Mouse (Mus musculus): ENCODE measurements around the gene Ubxn2a.

The Ubxn2a gene

DNA sequence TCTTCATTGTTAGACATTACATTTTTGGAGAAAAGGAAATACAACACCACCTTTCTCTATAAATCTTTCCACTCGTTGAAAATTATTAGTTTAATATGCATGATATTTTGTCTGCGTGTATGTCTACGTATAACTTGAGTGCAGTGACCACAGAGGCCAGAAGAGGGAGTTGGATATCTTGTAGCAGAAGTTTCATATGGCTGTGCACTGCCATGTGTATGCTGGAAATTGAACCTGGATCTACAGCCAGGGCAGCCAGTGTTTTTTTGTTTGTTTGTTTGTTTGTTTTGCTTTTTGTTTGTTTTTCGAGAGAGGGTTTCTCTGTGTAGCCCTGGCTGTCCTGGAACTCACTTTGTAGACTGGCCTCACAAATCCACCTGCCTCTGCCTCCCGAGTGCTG lies 28.5 kb downstream of the Ubxn2a start:
- DNase-seq (ENCODE audit: low spot score) = no peak

DNA sequence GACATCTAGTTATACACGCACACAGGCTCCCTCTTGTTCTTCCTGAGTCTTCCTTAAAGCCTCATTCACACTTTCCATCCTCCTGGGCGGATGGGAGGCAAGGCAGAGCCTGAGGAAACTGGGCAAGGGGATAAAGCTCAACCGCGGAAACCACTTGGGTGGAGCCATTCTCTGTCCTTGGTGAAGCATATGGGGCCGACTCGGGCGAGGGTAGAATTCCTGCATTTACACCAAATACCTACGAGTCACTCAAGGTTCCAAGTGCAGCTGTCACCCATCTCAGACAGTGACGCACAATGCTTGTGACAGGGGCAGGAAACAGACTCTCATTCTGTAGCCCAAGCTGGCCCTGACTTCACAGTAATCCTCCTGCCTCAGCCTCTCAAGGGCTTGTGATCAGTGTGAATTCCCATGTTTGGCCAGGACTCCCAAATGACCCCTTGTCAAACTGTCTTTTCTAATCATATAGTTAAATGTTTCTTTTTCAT lies 29.2 kb downstream of the Ubxn2a start:
- no peak for DNase-seq (ENCODE audit: low spot score)

DNA sequence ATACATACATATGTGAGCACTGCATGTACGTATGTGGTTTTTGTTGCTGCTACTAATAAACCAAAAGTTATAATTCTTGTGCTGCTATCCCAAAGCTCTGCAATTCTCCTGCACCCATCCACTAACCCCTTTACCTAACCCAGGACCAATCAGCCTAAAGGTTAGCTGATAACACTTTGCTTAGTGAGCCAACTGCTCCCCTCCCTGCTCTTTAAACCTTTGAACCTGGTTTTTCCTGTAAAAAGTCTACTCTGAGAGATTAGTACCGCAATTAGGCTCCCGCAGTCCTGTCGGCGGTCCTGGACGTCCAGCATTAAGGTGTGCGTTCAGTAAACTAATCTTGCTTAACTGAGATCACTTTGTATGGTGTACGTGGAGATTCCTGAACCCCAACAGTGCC lies 31.9 kb downstream of the Ubxn2a start:
- DNase-seq (ENCODE audit: low spot score) = no peak

DNA sequence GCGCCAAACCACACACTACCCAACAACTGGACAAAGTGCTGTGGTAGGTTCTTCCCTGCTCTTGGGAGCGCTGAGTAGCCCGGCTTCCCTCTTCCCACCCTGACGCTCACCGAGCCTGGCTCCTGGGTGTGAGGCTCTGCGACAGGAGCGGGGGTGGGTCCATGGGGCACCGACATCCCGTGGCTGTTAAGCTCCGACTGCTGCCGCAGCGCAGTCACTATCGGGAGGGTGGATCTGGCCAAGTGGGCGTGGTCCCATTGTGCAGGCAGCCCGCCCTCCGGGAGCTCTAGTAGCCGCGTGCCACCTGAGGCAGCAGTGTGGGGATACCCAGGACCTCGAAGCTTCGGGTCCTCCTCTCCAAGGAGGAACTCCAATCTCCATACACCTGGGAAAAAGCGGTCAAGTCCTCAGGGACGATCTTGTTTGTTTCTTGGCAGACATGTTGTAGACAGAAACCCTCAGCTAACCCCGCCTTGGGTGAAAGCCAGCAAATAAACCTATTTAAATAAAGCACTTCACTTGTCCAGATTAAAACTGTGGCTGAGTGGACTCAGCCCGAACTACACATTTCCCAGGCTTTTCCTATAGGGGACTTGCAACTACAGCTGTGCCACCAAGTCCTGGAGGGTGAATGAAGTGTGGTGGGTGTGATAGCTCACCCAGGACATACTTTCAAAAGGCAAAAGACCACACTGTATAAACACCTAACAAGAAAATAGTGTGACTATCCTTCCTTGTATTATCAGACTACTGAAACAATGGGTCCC lies 33.2 kb downstream of the Ubxn2a start, which contains the start of gene Mfsd2b:
Mfsd2b (minus strand) TSS at position 199 of the 767 bp plus-strand sequence.
- DNase-seq (ENCODE audit: low spot score) = no peak

DNA sequence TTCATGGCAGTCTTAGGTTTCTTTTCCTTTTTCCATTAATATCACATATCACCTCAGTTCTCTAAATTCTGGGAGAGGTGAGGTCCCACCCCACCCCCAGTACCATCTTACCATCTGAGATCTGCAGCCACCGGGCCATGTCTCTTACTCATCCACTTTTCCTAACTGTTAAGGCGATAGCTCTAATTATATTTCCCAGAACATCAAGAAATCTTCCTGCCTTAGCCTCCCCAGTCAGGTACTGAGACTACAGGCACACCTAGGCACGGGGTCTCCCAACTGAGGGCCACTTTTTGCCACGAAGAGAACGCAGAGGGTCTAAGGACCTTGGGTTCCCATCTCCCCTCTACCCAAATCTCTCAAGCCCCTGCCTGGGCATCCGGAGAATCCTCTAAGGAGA lies 34.0 kb downstream of the Ubxn2a start:
- no peak for DNase-seq (ENCODE audit: low spot score)

DNA sequence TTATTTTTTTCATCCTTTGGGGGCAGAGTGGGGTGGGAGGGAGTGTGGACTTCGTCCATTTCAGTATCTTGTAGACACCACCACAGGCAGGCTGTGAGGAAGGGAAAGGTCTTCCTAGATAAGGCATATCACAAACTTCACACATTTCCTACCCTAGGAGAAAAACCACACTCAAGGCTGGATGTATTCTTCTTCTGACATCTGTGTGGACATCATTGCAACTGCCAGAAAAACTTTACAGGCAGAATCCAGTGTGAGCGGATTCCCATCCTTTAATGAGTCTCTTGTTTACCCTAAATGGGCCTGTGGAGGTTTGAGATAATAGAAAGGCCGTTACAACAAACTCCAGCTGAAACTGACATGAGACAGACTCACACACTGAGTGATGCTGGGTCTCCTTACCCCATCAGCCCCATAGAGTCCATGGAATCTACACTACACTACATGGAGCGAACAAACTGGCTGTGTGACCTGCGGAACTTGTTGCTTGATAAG lies 34.5 kb downstream of the Ubxn2a start:
- DNase-seq (ENCODE audit: low spot score) = no peak

DNA sequence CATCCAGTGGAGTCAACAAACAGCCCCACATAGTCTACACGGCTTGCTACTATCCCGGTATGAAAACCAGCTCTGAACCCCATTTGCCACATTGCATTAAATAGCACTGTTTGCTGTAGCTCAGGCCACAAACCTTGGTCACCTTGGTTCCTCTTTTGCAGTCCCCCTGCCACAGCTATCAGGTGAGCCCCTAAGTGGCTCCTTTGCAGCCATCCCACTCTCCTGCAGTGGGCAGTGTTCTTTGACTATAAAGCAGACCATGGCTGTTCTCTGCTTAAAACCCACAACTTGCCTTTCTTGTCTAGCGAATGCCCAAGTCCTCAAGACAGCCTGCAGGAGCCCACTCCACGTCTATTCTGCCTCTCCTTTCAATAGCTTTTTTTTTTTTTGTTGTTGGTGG lies 35.2 kb downstream of the Ubxn2a start:
- DNase-seq (ENCODE audit: low spot score) = no peak

DNA sequence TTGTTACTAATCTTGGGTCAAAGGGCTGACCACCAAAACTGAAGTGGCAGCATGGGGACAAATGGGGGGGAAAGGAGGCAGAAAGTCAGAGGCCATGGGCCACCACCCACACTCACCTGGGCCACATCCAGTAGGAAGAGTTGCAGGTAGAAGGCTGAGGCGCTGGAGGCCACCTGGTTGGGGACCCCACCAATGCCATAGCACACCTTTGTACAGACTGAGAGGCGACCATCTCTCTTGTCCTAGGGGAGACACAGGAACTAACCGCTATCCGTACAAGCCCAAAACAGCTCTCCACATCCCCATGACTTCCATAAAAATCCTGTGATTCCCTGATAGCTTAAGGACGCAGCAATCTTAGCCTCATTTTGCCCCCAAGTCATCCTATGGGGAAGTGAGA lies 36.2 kb downstream of the Ubxn2a start:
- no peak for DNase-seq (ENCODE audit: low spot score)

DNA sequence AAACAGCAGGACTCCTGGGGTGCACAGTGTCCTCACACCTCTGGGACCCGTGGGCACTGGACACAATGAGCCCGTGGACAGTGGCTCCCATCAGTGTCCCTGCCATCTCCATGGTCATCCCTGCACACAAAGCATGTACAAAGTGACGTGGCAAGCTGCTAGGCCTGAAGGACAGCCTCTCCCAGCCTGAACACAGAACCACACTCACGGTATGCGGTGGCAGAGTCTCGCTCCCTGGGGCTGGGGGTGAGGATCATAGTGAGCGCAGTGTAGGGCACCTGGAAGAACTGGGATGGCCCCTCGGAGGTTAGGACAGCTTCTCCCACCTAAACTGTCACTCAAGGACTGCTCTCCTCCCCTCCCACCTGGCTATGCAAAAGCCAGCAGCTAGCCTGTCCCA lies 38.6 kb downstream of the Ubxn2a start:
- no peak for DNase-seq (ENCODE audit: low spot score)

DNA sequence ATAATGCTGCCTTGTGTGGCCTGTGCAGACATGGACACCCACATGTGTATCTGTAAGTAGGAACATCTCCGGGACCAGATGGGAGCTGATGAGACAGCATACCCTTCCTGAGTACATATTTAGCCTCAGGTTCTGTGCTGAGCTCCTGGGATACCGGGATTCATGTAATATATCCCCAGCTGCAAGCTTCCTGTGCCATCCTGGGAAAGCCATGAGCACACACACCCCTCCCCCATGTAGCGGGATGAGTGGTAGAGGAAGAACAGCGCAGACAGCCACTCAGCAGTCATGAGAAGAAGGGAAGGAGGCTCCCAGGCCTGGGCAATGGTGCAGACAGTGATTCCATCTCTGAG lies 43.2 kb downstream of the Ubxn2a start:
- DNase-seq (ENCODE audit: low spot score) = no peak

DNA sequence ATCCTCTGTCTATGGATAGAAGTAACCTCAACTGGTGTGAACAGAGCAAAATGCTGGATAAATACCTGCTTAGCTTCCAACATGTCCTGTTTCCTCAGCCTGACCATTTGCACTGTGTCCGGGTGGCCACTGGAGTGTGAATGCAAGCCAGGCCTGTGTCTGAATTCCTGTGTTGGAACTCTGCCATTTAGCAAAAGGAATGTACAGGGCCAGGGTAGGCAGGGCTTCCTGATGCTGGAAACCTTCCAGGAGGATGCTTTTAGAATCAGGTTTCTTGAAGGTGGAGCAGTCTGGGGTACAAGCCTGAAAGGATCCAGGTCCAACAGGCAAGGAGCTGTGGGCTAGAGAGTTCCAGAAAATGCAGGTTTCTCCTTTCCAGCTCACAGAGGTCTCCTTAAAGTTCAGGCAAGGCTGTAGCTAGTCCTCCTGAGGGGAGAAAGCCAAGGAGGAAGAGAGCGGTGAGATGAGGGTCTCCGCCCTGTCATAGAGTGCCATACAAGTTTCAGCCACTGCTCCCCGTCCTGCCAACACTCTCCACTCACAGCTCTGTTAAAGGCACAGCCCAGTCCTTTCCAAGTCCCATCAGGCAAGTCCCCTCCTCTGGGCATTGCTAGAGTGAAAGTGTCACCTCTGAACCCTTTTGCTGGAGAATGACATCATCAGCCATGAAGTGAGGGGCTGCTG lies 43.7 kb downstream of the Ubxn2a start:
- DNase-seq (ENCODE audit: low spot score) = no peak

DNA sequence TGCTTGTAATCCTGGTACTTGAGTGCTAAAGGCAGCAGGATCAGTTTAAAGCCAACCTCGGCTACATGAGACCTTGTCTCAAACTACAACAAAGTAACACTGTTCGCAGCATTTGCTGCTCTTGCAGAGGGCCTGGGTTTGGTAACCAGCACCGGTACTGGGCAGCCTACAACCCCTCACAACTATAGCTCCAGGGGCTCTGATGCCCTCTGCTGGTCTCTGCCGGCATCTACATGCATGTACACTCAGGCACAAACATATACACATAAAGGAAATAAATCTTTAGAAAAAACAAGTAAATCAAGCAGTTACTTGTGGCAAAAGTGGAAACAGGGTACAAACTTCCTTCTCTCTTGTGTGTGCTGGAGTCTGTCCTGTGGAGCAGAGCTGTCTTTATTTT lies 44.8 kb downstream of the Ubxn2a start:
- DNase-seq (ENCODE audit: low spot score) = no peak

DNA sequence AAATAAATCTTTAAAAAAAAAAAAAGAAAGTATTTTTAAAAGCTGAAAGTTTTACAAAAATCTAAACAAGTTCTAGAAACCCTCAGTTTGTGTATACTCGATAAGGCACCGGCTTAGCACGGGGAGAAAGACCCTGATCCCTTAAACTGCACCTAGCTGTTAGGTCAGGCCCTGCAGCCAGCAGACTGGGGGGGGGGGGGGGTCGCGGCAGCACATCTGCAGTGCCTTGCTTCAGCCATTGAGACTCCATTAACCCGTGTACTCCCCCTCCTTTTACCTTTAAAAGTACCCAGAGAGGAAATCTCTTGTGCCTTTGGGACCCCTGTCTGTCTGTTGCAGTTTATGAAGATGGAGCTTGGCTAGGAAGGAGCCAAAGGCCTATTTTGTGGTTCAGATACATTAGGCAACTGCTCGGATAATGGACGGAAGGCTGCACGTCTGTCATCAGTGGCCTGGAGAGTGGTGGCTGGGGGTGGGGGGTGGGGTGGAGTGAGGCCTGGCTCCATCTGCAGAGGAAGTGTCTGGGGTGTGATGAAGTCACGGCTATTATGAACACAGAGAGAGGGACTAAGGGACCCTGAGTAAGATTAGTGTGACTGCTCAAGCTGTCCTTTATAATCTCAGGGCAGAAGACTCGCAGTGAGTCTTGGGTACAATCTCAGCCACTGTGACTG lies 48.1 kb downstream of the Ubxn2a start:
- no peak for DNase-seq (ENCODE audit: low spot score)

DNA sequence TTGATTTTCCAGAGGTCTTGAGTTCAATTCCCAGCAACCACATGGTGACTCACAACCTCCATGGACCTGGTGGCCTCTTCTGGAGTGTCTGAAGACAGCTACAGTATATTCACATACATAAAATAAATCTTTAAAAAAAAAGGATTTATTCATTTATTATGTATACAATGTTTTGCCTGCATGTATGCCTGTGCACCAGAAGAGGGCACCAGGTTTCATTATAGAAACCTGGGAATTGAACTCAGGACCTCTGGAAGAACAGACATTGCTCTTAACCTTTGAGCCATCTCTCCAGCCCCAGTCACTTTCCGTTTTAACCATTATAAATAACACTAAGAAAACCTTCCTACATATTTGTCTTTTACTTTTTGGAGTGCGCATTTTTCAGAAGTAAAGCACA lies 50.7 kb downstream of the Ubxn2a start:
- DNase-seq (ENCODE audit: low spot score) = no peak

DNA sequence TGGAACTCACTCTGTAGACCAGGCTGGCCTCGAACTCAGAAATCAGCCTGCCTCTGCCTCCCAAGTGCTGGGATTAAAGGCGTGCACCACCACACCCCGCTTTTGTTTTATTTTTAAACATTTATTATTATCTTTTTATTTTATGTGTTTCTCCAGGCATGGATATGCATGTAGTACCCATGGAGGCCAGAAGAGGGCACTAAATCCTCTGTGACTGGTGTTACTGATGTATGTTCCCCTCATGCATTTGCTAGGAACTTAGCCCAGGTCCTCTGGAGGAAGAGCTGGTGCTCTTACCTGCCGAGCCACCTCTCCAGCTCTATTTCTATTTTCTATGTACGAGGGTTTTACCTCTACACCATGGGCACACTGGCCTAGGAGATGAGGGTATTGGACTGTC lies 51.3 kb downstream of the Ubxn2a start:
- DNase-seq (ENCODE audit: low spot score) = no peak

DNA sequence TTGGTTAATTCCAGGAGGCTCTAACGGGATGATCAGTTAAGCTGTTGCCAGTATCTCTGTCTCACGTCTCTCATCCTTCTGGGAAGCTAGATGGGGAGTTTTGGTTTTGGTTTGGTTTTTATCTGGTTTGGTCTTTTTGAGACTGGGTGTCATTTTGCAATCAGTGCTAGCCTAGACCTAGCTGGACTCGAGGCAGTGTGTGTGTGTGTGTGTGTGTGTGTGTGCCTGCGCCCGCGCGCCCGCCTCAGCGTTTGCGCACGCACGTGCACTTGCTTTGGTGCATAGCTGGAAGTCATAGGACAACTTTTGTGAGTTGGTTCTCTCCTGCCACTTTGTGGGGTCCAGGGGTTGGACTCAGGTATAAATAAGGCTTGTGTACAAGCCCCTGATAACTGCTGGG lies 63.8 kb downstream of the Ubxn2a start:
- DNase-seq (ENCODE audit: low spot score) = no peak

DNA sequence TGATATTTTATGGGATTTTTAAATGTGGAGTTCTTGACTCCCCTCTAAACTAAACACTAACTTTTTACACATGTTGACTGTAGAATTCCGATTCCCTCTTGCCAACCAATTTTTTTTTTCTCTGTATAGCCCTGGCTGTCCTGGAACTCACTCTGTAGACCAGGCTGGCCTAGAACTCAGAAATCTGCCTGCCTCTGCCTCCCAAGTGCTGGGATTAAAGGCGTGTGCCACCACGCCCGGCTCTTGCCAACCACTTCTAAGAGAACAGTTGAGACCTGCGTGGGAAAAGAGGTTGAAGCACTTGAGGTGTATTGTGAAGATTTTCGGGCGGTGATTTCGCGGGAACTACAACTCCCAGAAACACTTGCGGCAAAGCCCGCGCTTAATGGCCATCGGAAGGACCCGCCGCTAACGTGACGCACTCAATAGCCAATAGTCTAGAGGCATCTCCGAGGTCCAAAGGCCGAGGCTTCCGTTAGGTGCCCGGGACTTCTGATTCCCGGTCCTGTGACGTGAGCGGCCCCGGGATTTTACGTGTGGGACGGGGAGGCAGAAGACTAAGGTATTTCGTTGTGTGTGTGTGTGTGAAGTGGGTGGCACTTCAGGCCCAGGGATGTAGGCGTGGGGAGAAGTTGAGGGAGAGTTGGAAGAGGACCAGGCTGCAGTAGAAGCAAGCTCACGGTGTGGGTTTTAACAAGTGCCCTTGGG lies 64.5 kb downstream of the Ubxn2a start, which contains the start of gene Wdcp:
Wdcp (plus strand) TSS at position 414 of the 708 bp plus-strand sequence.
- DNase-seq (ENCODE audit: low spot score) = peak; percentile 84

DNA sequence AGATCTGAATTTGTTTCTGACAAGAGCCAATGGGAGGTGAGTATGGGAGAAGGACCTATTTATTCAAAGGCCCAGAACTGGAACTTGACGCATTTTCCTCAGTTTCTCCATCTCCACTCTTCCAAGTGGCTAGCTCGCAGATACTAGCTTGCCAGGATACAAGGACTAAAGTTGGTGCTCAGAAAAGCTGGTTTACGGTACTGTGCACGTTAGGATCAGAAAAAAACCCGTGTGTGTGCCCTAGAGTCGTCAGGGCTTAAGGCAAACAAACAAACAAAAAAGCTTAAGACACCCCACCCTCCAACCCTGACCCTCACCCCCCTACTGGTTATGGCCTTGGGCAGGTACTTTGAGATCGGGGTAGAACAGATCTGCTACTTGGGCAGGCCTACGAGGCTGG lies 65.0 kb downstream of the Ubxn2a start:
- no peak for DNase-seq (ENCODE audit: low spot score)

DNA sequence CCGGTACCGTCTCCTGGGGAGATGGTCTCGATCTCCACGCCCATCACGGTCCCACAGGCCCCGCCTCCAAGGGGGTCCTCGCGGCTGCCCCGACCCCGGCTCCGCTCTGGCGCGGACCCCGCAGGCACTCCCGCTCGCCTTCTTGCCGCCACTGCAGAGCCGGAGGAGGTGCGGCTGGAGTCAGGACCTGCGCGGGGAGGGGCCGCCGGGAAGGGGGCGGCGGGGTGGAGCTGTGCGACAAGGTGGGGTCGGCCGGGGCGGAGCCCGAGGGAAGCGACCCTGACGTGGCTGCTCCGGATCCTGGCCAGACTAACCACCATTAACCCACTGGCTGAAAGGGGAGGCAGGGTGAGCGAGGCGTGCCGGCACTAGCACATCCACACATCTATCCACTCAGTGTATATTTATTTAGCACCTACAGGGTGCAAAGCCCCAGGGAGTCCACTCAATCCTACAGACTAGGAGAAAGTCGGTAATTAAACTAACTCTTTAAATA lies 66.1 kb downstream of the Ubxn2a start, which contains the start of gene Fkbp1b:
Fkbp1b (minus strand) TSS at position 200 of the 496 bp plus-strand sequence.
- DNase-seq (ENCODE audit: low spot score) = no peak

DNA sequence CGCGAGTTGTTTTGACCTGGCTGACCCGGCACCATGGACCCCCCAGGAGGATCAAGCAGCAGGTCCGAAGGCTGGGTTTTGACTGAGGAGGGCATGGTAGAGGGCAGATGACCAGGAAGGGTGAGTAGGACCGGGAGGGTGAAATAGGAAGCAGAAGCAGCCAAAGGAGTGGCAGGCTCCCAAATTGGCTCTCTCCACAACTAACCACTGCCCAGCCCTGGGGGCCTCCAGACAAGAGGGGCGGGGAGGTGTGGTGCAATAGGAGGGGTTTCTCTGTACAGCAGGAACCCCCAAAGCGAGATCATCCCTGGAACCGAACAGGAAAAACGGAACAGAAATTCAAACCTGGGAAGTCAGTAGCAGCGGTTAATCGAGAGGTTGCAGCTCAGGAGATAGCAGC lies 66.8 kb downstream of the Ubxn2a start:
- no peak for DNase-seq (ENCODE audit: low spot score)

DNA sequence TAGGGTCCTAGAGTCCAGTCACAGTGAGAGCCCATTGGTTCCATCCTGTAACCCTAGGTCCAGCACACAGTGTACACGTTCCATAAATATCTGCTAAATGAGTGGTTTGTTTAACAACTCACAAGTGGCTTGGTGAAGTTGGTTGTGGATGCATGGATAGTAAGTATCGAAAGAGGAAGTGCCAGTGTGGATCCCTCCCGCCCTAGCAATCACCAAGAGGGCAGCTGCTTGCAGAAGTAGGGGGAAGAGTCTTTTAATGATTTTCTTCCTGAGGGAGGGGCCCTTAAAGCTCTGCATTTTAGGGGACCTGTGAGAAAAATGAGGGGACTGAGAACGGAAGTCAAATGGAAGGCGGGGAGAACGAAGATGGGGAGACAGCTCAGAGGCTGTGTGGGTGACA lies 67.5 kb downstream of the Ubxn2a start:
- DNase-seq (ENCODE audit: low spot score) = no peak

DNA sequence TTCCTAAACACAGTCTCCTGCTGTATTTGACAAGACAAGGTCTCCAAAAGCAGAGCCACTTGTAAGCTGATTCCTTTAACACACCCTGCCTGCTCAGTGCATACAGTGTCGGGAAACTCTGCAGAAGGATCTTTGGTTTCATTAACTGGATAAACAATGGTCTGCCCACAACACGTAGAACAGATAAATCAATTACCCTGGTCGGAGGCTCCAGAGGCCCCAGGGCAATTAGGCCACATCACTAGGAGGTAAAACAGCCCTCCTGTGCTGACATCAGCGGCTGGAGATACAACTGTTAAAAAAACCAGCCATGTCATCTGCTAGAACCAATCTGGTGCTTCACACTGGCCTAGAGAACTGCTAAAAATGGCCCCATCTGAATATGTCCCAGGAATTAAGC lies 70.5 kb downstream of the Ubxn2a start:
- DNase-seq (ENCODE audit: low spot score) = no peak

Measured in layer of hippocampus, adult 9-10 months (tissue).